Mouse (Mus musculus) midbrain, embryonic 12.5 days (tissue): ENCODE data around the gene Cks2. TPM values are rescaled to one million over a fixed set of nuclear protein-coding genes. Genes with fewer than 3 reads are reported as not detected.

Source experiments
- ATAC-seq: fragments of 200-750 bp; cut with Nextera tagmentation; 2 replicates; pipeline ENCODE4 v1.8.0; 2017; ENCODE audit warnings: low read depth, moderate TSS enrichment, moderate library complexity; ENCODE audit not compliant: low FRiP score
- H3K27ac ChIP-seq: fragments of 300-500 bp; sonication (generic); replicated peaks from 2 replicates; pipeline ENCODE4 v1.5.1; 2016; ENCODE audit warnings: mild to moderate bottlenecking
- H3K27me3 ChIP-seq: fragments of 300-500 bp; sonication (generic); 2 replicates; pipeline ENCODE4 v1.6.1; 2016; ENCODE audit warnings: mild to moderate bottlenecking
- H3K36me3 ChIP-seq: fragments of 300-500 bp; sonication (generic); 2 replicates; pipeline ENCODE4 v1.6.1; 2016
- H3K4me1 ChIP-seq: fragments of 300-500 bp; sonication (generic); 2 replicates; pipeline ENCODE4 v1.6.1; 2016
- H3K4me2 ChIP-seq: fragments of 300-500 bp; sonication (generic); replicated peaks from 2 replicates; pipeline ENCODE4 v1.6.1; 2016; ENCODE audit warnings: mild to moderate bottlenecking, moderate library complexity
- H3K4me3 ChIP-seq: fragments of 300-500 bp; sonication (generic); 2 replicates; pipeline ENCODE4 v1.5.1; 2016; ENCODE audit warnings: mild to moderate bottlenecking
- H3K9ac ChIP-seq: fragments of 300-500 bp; sonication (generic); replicated peaks from 2 replicates; pipeline ENCODE4 v1.6.1; 2016; ENCODE audit warnings: mild to moderate bottlenecking, moderate library complexity
- H3K9me3 ChIP-seq: fragments of 300-500 bp; sonication (generic); 2 replicates; pipeline ENCODE4 v1.6.1; 2016; ENCODE audit warnings: mild to moderate bottlenecking
- WGBS: fragments of 180-500 bp; shearing (Covaris S2); methylation state at CpG from one replicate; pipeline ENCODE4 v1.1.7; 2016; 5-methylcytosine and 5-hydroxymethylcytosine counted together
- polyA plus RNA-seq: library from polyadenylated mRNA; unstranded; fragments of >200 nt; fragmentation: Nextera tagmentation; extraction: Ambion mirVana; gene quantifications from 2 replicates; pipeline ENCODE4 v1.2.1, GENCODE M21; 2016

Cks2 gene
- 244 and 257 TPM in 2 replicates for polyA plus RNA-seq

GRCm38 (mm10) chr13:51644829-51645789 is at the start of gene Cks2:
TSS of gene Cks2 (plus strand) at chr13:51645232.
- Histone ChIP-seq H3K36me3 (no peaks in the 10 kb centered on the region), H3K27ac (peak within 1 kb of the TSS; percentile 75), H3K4me2 (peak within 1 kb of the TSS; percentile 69), H3K4me3 (peak within 1 kb of the TSS; percentile 77), H3K9ac (peak within 1 kb of the TSS; percentile 81), H3K4me1 (peaks cover 23% of the 10 kb centered on the region), H3K27me3 (no peaks in the 10 kb centered on the region), H3K9me3 (no peaks in the 10 kb centered on the region)
- under 1% methylated on average over 83 of the region's 83 CpGs for WGBS
- ATAC-seq, result peak; percentile 99

GRCm38 (mm10) chr13:51595404-51595803 is 49.6 kb upstream of the Cks2 start:
- Histone ChIP-seq H3K4me1 (peaks cover 11% of the 10 kb centered on the region; the same call in 1 of the 2 replicates), H3K27me3 (peaks cover 21% of the 10 kb centered on the region), H3K27ac (no peak overlapping the region), H3K9me3 (no peaks in the 10 kb centered on the region), H3K9ac (no peak overlapping the region), H3K4me3 (peak overlapping the region; percentile 50), H3K36me3 (no peaks in the 10 kb centered on the region), H3K4me2 (peak overlapping the region; percentile 98)
- WGBS, result 36% methylated on average over 11 of the region's 11 CpGs
- ATAC-seq, result no peak

GRCm38 (mm10) chr13:51598063-51598462 is 47.0 kb upstream of the Cks2 start:
- peaks cover 15% of the 10 kb centered on the region for H3K4me1 ChIP-seq
- H3K27ac ChIP-seq, result no peak overlapping the region
- H3K9me3 ChIP-seq, result no peaks in the 10 kb centered on the region
- 92% methylated on average over 2 of the region's 2 CpGs for WGBS
- no peak overlapping the region for H3K9ac ChIP-seq
- no peak overlapping the region for H3K4me2 ChIP-seq
- H3K4me3 ChIP-seq, result no peak overlapping the region
- H3K36me3 ChIP-seq, result no peaks in the 10 kb centered on the region
- ATAC-seq, result no peak
- H3K27me3 ChIP-seq, result peaks cover 21% of the 10 kb centered on the region

GRCm38 (mm10) chr13:51600169-51600568 is 44.9 kb upstream of the Cks2 start:
- H3K27ac ChIP-seq, result no peak overlapping the region
- no peak overlapping the region for H3K4me2 ChIP-seq
- H3K27me3 ChIP-seq, result peaks cover 14% of the 10 kb centered on the region
- H3K4me3 ChIP-seq, result no peak overlapping the region
- H3K9me3 ChIP-seq, result no peaks in the 10 kb centered on the region
- ATAC-seq, result no peak
- 93% methylated on average over 8 of the region's 8 CpGs for WGBS
- no peaks in the 10 kb centered on the region for H3K36me3 ChIP-seq
- H3K9ac ChIP-seq, result no peak overlapping the region
- H3K4me1 ChIP-seq, result peaks cover 20% of the 10 kb centered on the region

- Histone ChIP-seq H3K4me1 (peaks cover 17% of the 10 kb centered on the region), H3K9ac (no peak overlapping the region), H3K27me3 (no peaks in the 10 kb centered on the region; the same call in 1 of the 2 replicates), H3K4me3 (no peak overlapping the region), H3K27ac (0 out of 2 replicates have a peak overlapping the region, but pooled peaks have one; percentile 10), H3K9me3 (no peaks in the 10 kb centered on the region), H3K36me3 (no peaks in the 10 kb centered on the region), H3K4me2 (peak overlapping the region; percentile 42)
- WGBS, result 78% methylated on average over 8 of the region's 8 CpGs
- ATAC-seq, result 0 out of 2 replicates have a peak, but pooled peaks have one; percentile 11
Measured at GRCm38 (mm10) chr13:51602764-51603163, 42.3 kb upstream of the Cks2 start.

- H3K9ac ChIP-seq, result no peak overlapping the region
- H3K27me3 ChIP-seq, result no peaks in the 10 kb centered on the region; the same call in 1 of the 2 replicates
- H3K9me3 ChIP-seq, result no peaks in the 10 kb centered on the region
- peak overlapping the region; percentile 42 for H3K4me2 ChIP-seq
- WGBS, result 25% methylated on average over 16 of the region's 16 CpGs
- H3K4me3 ChIP-seq, result peak overlapping the region; percentile 26
- 0 out of 2 replicates have a peak overlapping the region, but pooled peaks have one; percentile 20 for H3K27ac ChIP-seq
- H3K4me1 ChIP-seq, result peaks cover 17% of the 10 kb centered on the region
- H3K36me3 ChIP-seq, result no peaks in the 10 kb centered on the region
- ATAC-seq, result peak; percentile 83
Measured at GRCm38 (mm10) chr13:51603221-51603893, 41.7 kb upstream of the Cks2 start.

GRCm38 (mm10) chr13:51603894-51604244 is 41.2 kb upstream of the Cks2 start:
- Histone ChIP-seq H3K4me3 (0 out of 2 replicates have a peak overlapping the region, but pooled peaks have one; percentile 26), H3K9me3 (no peaks in the 10 kb centered on the region), H3K27ac (0 out of 2 replicates have a peak overlapping the region, but pooled peaks have one; percentile 20), H3K4me2 (peak overlapping the region; percentile 42), H3K9ac (no peak overlapping the region), H3K4me1 (peaks cover 17% of the 10 kb centered on the region), H3K27me3 (no peaks in the 10 kb centered on the region; the same call in 1 of the 2 replicates), H3K36me3 (no peaks in the 10 kb centered on the region)
- ATAC-seq, result 0 out of 2 replicates have a peak, but pooled peaks have one; percentile 28
- WGBS, result 39% methylated on average over 4 of the region's 4 CpGs

- no peak overlapping the region for H3K9ac ChIP-seq
- no peaks in the 10 kb centered on the region for H3K9me3 ChIP-seq
- peaks cover 4% of the 10 kb centered on the region; the same call in 1 of the 2 replicates for H3K4me1 ChIP-seq
- H3K4me2 ChIP-seq, result no peak overlapping the region
- H3K36me3 ChIP-seq, result no peaks in the 10 kb centered on the region
- no peaks in the 10 kb centered on the region; the same call in 1 of the 2 replicates for H3K27me3 ChIP-seq
- H3K27ac ChIP-seq, result no peak overlapping the region
- no peak overlapping the region for H3K4me3 ChIP-seq
- ATAC-seq, result no peak
- WGBS, result 96% methylated on average over 7 of the region's 7 CpGs
Measured at GRCm38 (mm10) chr13:51609231-51609630, 35.8 kb upstream of the Cks2 start.

GRCm38 (mm10) chr13:51611060-51611459 is 34.0 kb upstream of the Cks2 start:
- 0 out of 2 replicates have a peak, but pooled peaks cover 3% of the 10 kb centered on the region for H3K4me1 ChIP-seq
- no peaks in the 10 kb centered on the region; the same call in 1 of the 2 replicates for H3K27me3 ChIP-seq
- H3K36me3 ChIP-seq, result no peaks in the 10 kb centered on the region
- H3K4me2 ChIP-seq, result no peak overlapping the region
- H3K4me3 ChIP-seq, result no peak overlapping the region
- H3K9ac ChIP-seq, result no peak overlapping the region
- no peak overlapping the region for H3K27ac ChIP-seq
- ATAC-seq, result no peak
- no peaks in the 10 kb centered on the region for H3K9me3 ChIP-seq
- WGBS, result 18% methylated on average over 9 of the region's 9 CpGs

GRCm38 (mm10) chr13:51611500-51611899 is 33.5 kb upstream of the Cks2 start:
- Histone ChIP-seq H3K4me3 (no peak overlapping the region), H3K36me3 (no peaks in the 10 kb centered on the region), H3K27me3 (no peaks in the 10 kb centered on the region; the same call in 1 of the 2 replicates), H3K4me1 (peaks cover 7% of the 10 kb centered on the region), H3K4me2 (no peak overlapping the region), H3K9ac (no peak overlapping the region), H3K27ac (no peak overlapping the region), H3K9me3 (no peaks in the 10 kb centered on the region)
- WGBS, result 45% methylated on average over 5 of the region's 5 CpGs
- ATAC-seq, result no peak

- ATAC-seq, result no peak
- Histone ChIP-seq H3K27me3 (no peaks in the 10 kb centered on the region), H3K4me1 (peaks cover 19% of the 10 kb centered on the region), H3K36me3 (no peaks in the 10 kb centered on the region), H3K27ac (no peak overlapping the region), H3K9me3 (no peaks in the 10 kb centered on the region), H3K4me2 (no peak overlapping the region), H3K4me3 (no peak overlapping the region), H3K9ac (no peak overlapping the region)
- 76% methylated on average over 10 of the region's 10 CpGs for WGBS
Measured at GRCm38 (mm10) chr13:51615815-51616214, 29.2 kb upstream of the Cks2 start.
